Mouse (Mus musculus) layer of hippocampus, postnatal 10 days (tissue): ENCODE results near the gene Olfr283. TPM values are rescaled to one million over a fixed set of nuclear protein-coding genes. Genes with fewer than 3 reads are reported as not detected.
"Not testable (repeated sequence)": the region's sequence is repeated elsewhere in the genome, so short reads cannot be mapped to it uniquely, and the experiment has no call there.

Source experiments
- DNase-seq, 2 experiments: peaks; one replicate each; pipeline ENCODE4 v3.0.0; 2021; ENCODE audit warnings: low spot score in 2 of 2
- long read RNA-seq: library from polyadenylated mRNA; stranded (forward); transcript quantifications from one replicate; pipeline ENCODE4 v2.0.0, GENCODE M21; 2023
- total RNA-seq, 2 experiments: library from RNA; stranded (reverse); gene quantifications; 2 replicates each; pipeline ENCODE4 v1.2.3; 2021

Gene Olfr283
- total RNA-seq: not detected
- long read RNA-seq: 0 reads

DNA sequence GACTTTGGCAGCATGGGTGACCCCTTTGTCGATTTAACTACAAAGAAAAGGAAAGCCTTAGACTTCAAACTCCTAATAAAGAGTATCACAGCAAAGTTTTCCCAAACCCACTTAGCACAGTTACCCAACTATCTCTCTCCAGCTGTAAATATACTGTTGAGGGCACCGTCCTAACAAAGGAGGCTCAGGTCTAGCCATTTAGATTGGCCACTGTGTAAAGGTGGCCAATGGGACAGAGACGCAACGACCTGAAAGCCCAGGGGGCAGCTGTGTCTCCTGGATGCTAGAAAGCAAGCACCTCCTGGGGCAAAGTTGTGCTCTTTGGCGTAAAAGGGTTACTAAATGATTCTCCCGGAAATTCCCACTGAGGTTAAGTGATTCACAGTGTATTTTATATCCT is at the start of gene Olfr283:
Olfr283 (minus strand) TSS at position 101 of the 400 bp plus-strand sequence.
- no peak for DNase-seq

DNA sequence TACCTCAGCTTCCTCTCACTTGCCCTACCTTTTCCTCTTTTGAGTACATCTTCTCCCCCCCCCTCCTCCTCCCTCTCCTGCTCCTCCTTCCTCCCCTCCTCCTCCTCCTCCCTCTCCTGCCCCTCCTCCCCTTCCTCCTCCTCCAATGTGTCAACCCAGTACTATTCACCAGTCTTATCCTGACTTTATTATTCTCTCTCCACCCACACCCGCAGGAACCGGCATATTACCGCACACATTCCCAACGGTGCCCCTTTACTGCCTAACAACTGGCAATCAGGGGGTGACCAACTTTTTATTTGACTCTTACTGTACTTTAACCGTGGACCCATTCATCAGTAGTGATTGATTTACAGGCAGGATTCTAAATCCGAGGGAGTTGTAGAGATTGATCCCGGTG is 44.4 kb upstream of the Olfr283 start:
- DNase-seq: no peak

DNA sequence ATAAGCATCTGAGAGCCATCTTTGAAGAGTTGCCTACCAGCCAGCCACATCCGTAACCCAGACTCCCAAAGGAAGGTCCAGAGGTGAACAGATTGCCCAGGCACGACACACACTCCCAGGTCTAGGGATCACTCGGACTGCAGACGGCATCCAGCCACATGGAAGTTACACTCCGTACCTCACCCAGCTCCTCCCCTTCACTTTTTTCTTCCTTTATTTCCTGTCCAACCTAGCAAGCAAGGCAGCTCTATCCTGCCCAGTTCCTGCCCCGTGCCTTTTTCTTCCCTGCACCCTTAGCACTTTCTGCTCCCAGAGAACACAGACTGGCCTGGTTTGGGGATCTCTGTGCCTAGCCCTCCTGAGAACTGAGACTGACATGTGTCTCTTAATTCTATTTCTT is 44.0 kb upstream of the Olfr283 start:
- DNase-seq: no peak

DNA sequence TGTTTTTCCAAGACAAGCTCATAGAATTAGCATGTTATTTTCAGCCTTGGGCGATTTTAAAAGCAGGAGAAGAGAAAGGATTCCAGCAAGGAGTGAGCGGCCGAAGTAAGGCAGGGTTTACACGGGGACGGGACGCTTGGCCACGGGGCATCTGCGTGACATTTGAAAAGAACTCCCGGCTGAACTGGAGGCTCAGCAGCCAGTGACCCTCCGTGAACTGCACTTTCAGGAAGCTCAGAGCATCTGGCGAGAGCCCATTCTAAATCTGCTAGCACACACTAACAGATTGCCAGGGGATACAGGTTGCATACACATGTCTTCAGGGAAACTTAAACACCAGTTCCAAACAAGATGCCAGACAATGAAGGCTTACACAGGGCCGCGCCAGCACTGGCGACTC is 43.6 kb upstream of the Olfr283 start:
- no peak for DNase-seq

DNA sequence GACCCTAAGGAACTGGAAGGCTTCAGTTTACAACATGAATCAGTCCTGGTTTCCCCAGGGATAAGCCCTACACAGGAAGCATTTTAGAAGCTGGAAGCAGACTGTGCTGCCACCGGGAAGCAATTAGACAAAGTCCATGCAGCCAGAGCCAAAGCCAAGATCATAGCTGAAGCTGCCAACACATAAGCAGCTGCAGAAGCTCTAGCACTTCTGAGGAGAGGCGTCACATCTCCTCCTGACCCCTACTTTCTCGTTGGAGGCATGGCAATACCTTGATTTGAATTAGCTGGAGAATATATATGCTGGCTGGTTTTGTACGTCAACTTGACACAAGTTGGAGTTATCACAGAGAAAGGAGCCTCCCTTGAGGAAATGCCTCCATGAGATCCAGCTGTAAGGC is 40.2 kb upstream of the Olfr283 start:
- DNase-seq: no peak

DNA sequence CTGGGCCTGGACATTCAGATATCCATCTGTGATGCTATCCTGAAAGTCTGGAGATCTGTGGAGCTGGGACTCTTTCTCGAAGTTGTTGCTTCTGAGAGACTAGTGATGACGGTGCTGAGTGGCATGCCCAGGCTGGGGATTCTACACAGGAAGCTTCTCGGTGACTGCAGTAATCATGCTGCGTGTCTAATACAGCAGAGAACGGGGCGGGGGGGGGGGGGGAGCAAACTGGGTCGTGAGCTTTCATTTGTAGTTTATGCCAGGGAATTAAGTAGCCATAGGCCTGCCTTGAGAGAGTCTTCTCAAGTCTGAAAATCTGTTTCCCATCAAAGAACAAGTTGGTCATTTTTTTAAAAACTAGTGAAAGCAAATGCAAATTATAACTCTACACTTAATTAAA is 37.4 kb upstream of the Olfr283 start:
- DNase-seq: no peak

DNA sequence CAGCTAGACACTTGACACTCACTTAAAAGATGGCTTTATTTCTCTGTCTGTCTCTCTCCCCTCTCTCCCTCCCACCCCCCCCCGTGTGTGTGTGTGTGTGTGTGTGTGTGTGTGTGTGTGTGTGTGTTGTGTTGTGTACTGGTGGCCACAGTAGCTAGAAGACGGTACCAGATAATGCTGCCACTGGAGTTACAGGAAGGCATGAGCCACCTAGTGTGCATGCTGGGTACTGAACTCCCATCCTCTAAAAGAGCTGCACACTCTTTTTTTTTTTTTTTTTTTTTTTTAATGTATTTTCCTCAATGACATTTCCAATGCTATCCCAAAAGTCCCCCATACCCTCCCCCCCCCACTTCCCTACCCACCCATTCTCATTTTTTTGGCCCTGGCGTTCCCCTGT is 36.5 kb upstream of the Olfr283 start:
- not testable (repeated sequence) for DNase-seq

DNA sequence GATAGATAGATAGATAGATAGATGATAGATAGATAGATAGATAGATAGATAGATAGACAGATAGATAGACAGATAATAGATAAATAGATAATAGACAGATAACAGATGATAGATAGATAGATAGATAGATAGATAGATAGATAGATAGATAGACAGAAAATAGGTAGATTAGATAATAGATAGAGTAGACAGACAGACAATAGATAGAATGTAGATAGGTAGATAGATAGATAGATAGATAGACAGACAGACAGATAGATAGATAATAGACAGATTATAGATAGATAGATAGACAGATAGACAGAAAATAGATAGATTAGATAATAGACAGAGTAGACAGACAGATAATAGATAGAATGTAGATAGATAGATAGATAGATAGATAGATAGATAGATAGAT is 36.1 kb upstream of the Olfr283 start:
- DNase-seq: not testable (repeated sequence)

DNA sequence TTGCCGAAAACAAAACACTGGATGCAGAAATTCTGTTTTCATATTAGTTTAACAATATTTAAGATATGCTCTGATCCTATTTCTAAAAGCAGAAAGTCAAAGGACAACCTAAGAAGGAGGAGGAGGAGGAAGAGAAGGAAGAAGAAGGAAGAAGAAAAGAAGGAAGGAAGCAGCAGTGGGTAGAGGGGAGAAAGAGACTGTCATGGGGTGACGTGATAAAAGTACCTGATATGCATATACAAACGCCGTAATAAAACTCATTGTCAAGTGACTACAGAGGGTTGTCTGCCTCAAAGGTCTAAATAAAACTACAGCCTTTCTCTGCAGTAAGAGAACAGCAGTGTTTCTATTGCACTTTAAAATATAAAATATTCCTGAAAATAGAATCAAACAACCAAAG is 35.2 kb upstream of the Olfr283 start:
- DNase-seq: no peak

DNA sequence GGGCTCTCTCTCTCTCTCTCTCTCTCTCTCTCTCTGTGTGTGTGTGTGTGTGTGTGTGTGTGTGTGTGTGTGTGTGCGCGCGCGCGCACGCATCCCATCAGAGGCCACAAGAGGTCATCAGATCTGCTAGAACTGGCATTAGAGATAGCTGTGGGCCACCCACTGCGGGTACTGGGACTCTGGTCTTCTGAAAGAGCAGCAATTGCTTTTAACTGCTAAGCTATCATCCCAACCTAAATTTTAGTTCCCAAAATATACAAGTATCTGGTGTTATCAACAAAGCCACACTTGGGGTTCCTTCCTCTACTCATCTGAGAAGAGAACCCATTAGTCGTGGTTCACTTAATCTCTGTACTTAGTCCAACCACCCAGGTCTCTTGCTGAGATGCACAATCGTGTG is 29.5 kb upstream of the Olfr283 start:
- no peak for DNase-seq

DNA sequence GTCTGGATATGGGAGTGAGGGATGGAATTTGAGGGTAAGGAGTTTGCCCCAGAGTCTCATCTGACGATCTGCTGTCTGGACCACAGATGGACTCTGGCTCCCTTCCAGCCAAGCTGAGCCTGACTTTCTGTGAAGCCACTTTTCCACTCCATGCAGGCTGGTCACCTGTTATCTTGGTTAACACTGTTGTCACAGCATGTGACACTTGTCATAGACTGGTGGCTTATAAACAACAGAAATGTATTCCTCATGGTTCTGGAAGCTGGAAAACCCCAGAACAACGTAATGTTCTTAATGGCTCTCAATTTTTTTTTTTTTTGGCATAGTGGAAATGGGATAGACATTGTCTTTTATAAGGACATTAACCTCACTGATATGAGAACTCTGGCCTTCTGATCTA is 28.9 kb upstream of the Olfr283 start:
- DNase-seq: no peak

DNA sequence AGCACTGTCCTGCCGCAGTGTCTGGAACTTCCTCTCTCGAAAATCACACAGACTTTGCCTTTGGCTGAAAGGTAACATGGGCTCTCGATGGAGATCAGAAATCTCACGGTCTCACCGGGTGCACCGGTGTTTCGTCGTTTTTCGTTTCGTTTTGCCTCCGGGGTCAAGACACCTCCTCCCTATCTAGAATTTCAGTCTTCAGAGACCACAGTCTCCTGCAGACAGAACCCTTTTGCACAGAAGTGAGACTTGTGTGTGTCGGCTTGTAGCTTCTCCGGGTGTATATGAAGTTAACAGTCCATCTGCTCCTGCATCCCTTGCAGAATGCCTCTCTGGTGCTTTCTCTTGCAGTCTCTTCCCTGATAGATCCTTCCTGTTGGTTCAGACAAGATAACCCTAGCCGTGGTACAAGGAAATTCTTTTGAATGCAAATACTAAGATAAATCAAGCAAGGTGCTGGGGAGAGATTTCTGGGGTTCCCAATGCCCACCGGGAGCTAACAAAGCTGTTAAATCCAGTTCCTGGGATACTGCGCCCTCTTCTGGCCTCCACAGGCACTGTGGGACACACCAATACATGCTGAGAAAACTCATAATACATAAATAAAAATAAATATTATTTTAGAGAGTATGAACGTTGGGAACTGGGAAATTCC is 27.8 kb upstream of the Olfr283 start:
- peak; percentile 53 to 64 for DNase-seq

DNA sequence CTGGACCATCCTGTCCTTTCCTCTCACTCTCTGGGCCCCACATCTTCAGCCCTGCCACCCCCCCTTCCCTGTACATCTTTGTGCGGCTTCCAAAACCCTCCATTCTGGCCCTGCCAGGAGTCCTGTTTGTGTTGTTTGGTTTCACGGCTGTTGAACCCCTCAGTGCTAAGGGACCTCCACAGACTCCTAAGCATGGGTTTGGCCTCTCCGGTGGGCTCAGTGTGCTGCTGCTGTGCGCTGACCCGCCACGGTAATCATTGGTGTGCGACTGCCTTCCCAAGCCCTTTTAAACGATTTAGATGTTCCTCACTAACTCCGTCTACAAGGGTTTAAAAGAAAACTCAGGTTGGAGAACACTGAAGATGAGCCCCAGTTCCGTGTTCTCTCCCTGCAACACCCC is 21.6 kb upstream of the Olfr283 start:
- DNase-seq: no peak

DNA sequence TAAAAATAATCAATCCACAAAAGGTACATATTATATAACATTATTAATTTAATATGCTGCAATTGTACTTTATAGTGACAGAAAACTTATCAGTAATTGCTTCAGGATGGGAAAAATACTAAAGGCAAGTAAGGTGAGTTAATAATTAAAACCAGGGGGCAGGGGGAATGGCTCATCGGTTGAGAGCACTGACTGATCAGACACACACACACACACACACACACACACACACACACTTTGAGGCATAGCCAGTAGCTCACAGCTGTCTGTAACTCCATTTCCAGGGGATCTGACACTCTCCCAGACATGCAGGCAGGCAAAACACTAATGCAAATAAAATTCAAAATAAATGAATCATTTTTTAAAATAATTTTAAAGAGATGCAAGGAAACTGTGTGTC is 16.4 kb upstream of the Olfr283 start:
- no peak for DNase-seq

DNA sequence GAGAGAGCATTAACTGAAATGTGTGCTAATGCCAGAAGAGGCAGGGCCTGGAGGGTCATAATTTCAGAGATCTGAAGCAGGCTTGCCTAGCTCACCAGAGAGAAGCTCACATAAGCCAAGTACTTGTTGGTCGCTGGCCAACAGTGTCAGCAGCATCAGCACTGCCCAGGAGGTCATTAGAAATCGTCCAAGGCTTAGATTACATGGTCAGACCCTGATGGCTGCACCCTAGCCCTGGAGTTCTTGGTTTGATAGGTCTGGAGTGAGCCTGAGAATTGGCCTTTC is 11.1 kb upstream of the Olfr283 start:
- DNase-seq: no peak

DNA sequence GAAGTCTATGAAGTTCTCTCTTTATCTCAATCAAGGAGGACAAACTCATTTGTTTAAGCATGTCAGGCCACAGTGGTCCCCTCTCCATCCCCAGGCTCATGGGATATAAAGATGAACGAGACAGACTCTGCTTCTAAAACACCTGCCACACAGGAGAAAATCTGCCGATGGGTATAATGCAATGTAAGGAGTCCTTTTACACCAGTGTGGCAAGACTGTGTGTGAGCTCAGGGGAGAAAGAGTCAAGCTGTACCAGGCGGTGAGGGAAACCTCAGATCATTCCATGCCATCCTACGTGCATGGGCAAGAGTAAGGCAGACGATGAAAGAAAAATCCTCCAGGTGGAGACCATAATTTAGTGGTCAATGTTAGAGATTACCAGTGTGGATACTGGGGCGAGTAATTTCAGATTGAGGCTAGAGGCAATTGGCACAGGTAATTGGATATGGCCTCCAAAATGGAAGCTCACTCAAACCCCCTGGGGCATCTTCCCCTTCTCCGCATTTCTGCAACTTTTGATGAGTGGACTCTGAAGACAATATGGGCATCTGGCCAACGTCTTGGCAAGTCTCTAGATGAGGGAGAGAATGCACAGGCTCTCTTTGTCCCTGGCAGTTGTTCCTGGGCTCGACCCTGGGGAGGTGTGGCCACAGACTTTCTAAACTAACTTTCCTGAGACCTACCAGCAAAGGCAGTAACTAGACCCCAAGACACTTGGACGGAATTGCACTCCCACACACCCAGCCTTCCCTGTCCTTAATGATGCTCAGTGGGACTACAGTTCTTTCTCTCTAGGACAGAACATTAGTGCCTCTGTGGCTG is 10.5 kb upstream of the Olfr283 start:
- DNase-seq: no peak

DNA sequence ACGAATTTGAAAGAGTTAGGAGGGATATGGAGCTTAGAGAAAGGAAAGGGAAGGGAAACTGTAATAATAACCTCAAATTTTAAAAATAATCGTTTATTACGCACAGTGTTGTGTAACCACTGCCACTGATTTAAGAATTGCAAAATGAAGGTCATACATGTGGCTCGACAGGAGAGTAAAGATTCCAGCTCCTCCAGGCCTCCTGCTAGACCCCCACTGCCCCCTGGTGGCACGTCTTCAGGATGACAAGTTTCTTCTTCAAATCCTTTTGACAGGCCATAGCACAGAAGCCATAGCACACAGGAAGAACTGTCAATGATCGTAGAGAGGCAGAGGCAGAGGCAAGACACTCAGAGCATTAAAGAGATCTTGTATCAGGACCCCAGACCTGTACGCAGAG is 9.1 kb upstream of the Olfr283 start:
- DNase-seq: peak; percentile 72 to 79

DNA sequence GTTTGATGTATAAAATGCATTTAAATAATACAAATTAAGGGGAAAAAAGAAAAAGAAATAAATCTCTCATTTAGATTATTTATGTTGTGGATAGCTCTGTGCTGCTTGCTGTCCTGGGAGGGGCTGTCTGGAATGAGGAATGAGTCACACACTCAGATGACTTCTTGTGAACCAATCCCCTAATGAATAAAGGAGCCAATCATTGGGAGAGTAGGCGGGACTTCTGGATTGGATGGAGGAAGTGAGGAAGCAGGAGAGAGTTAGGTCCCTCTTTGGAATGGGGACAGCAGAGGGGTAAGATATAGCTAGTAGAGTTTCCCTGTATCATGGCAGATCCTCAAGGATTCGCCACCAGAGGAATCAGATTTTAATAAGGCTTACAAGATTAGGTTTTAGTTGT is 6.9 kb upstream of the Olfr283 start:
- no peak for DNase-seq

DNA sequence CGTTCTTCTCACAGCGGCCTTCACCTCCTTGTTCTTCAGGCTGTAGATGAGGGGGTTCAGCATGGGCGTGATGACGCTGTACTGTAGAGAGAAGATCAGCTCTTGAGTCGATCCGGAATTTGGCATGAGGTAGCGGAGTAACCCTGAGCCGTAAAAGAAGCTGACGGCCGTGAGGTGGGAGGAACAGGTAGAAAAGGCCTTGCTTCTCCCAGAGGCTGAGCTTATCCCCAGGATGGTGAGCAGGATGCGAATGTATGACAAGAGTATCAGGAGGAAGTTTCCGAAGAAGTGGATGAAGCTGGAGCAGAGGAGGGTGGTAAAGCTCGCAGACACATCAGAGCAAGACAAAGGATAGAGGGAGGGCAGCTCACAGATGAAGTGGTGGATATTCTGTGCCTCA is 2.5 kb downstream of the Olfr283 start:
- DNase-seq: no peak

DNA sequence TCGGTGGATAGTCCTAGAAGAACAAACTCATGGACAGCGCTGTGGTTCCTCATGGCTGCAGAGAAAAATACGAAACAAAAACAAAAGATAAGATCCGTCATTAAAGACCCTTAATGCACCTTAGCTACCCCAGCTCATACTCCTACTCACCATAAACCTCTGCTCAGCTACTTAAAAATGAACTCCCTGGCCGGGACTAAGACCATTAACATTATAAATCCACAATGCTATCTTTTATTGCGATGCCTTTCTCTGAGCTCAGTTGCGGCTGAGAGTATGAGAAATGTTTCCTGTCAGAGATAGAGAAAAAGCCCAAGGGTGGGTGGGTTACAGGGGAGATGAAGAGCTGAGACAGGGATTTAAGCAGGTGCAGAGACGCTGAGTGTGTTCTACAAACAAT is 39.9 kb downstream of the Olfr283 start, which contains the start of gene Olfr284:
Olfr284 (minus strand) TSS at position 101 of the 400 bp plus-strand sequence.
- DNase-seq: no peak
